Mouse (Mus musculus) stomach, postnatal 0 days (tissue): ENCODE data around the gene Xrra1.
"Not testable (repeated sequence)": the region's sequence is repeated elsewhere in the genome, so short reads cannot be mapped to it uniquely, and the experiment has no call there.

ENCODE experiments used
- CTCF ChIP-seq: IDR thresholded peaks from 2 replicates; pipeline ENCODE4 v1.5.1; 2016; ENCODE audit warnings: antibody characterized with exemption, low read depth, mild to moderate bottlenecking, moderate library complexity
- EP300 ChIP-seq: optimal IDR thresholded peaks from 2 replicates; pipeline ENCODE3; 2016; ENCODE audit warnings: antibody characterized with exemption

GRCm38 (mm10) chr7:99945012-99945411 is 86.1 kb downstream of the Xrra1 start:
- not testable (repeated sequence) for TF ChIP-seq CTCF, EP300
